Mouse (Mus musculus) MEL (cell line): ENCODE results near the gene Trim63.

ENCODE experiments used
- CTCF ChIP-seq, 3 experiments: IDR thresholded peaks in 2 of 3; conservative IDR thresholded peaks in 1 of 3; 2 replicates each; pipeline ENCODE4 v1.5.1; 2011 to 2012; ENCODE audit warnings: low read length in 3 of 3, low read depth in 2 of 3, mild to moderate bottlenecking in 2 of 3, improper control_type of control experiment in 1 of 3, inconsistent platforms in 1 of 3, mixed read lengths in 1 of 3, moderate library complexity in 1 of 3; ENCODE audit not compliant: control insufficient read depth in 1 of 3, insufficient read depth in 1 of 3, poor library complexity in 1 of 3, severe bottlenecking in 1 of 3
- ELF1 ChIP-seq: IDR thresholded peaks from 2 replicates; pipeline ENCODE4 v1.6.1; 2014; ENCODE audit warnings: low read depth, mild to moderate bottlenecking, inconsistent platforms, low read length, improper control_type of control experiment, moderate library complexity
- GATA1 ChIP-seq: IDR thresholded peaks from 2 replicates; pipeline ENCODE4 v1.6.1; 2011; ENCODE audit warnings: low read depth, low read length, improper control_type of control experiment
- HCFC1 ChIP-seq: IDR thresholded peaks from 2 replicates; pipeline ENCODE4 v1.6.1; 2012; ENCODE audit warnings: low read depth, mild to moderate bottlenecking, inconsistent platforms, low read length, improper control_type of control experiment, moderate library complexity
- KAT2A ChIP-seq: conservative IDR thresholded peaks from 2 replicates; pipeline ENCODE4 v1.6.1; 2012; ENCODE audit warnings: low read depth, low read length, improper control_type of control experiment, inconsistent platforms
- MAX ChIP-seq: IDR thresholded peaks from 2 replicates; pipeline ENCODE4 v1.6.1; 2011; ENCODE audit warnings: low read length, improper control_type of control experiment
- MAZ ChIP-seq: IDR thresholded peaks from 2 replicates; pipeline ENCODE4 v1.6.1; 2012; ENCODE audit warnings: low read depth, mild to moderate bottlenecking, inconsistent platforms, low read length, improper control_type of control experiment
- MEF2A ChIP-seq: IDR thresholded peaks from 2 replicates; pipeline ENCODE4 v1.6.1; 2014; ENCODE audit warnings: low read depth, mild to moderate bottlenecking, inconsistent platforms, low read length, improper control_type of control experiment; ENCODE audit not compliant: poor library complexity, insufficient replicate concordance, severe bottlenecking; ENCODE audit errors: extremely low read depth
- POLR2A ChIP-seq, 2 experiments: IDR thresholded peaks; 2 replicates each; pipeline ENCODE4 v1.6.1; 2011 to 2012; ENCODE audit warnings: low read length in 2 of 2, mild to moderate bottlenecking in 2 of 2, control low read depth in 1 of 2, improper control_type of control experiment in 1 of 2, low read depth in 1 of 2, moderate library complexity in 1 of 2; ENCODE audit not compliant: control insufficient read depth in 1 of 2, insufficient read depth in 1 of 2, poor library complexity in 1 of 2
- RAD21 ChIP-seq: IDR thresholded peaks from 2 replicates; pipeline ENCODE4 v1.6.1; 2011; ENCODE audit warnings: mild to moderate bottlenecking, low read depth, low read length, improper control_type of control experiment
- RCOR1 ChIP-seq: IDR thresholded peaks from 2 replicates; pipeline ENCODE4 v1.6.1; 2012; ENCODE audit warnings: low read depth, mild to moderate bottlenecking, inconsistent platforms, low read length, improper control_type of control experiment
- TCF12 ChIP-seq: IDR thresholded peaks from 2 replicates; pipeline ENCODE4 v1.6.1; 2014; ENCODE audit warnings: low read depth, mild to moderate bottlenecking, inconsistent platforms, low read length, improper control_type of control experiment, moderate library complexity
- USF2 ChIP-seq, 2 experiments: IDR thresholded peaks; 2 replicates each; pipeline ENCODE4 v1.6.1; 2011 to 2012; ENCODE audit warnings: improper control_type of control experiment in 2 of 2, low read length in 2 of 2, borderline replicate concordance in 1 of 2, inconsistent platforms in 1 of 2, low read depth in 1 of 2, mild to moderate bottlenecking in 1 of 2; ENCODE audit not compliant: insufficient read depth in 1 of 2
- ZMIZ1 ChIP-seq: IDR thresholded peaks from 2 replicates; pipeline ENCODE4 v1.6.1; 2012; ENCODE audit warnings: low read depth, mild to moderate bottlenecking, inconsistent platforms, low read length, improper control_type of control experiment, moderate library complexity

DNA sequence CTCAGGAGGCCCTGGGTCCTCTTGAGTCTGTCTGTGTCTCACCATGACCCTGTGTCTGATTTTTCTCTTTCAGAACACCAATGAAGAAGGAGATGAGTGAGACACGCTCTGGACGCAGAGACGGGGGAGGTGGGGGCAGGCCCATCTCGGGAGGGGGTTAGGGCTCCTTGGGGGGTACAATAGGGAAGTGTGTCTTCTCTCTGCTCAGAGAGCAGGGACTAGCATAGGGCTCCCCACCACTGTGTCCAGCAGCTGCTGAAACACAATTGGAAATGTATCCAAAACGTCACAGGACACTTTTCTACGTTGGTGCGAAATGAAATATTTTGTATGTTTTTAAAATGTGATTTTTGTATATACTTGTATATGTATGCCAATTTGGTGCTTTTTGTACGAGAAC, 13.9 kb downstream of the Trim63 start:
- TF ChIP-seq MAZ: no peak
- TF ChIP-seq POLR2A (IDR thresholded peaks at IDR 0.05; ENCODE audit: control insufficient read depth in 1 of 2, insufficient read depth in 1 of 2, low read depth in 1 of 2, low read length in 2 of 2, poor library complexity in 1 of 2): no peak
- no peak for TF ChIP-seq ZMIZ1
- TF ChIP-seq ELF1: no peak
- TF ChIP-seq GATA1: no peak
- no peak for TF ChIP-seq RAD21
- no peak for TF ChIP-seq CTCF (IDR thresholded peaks at IDR 0.05 in 2 of 3, conservative IDR thresholded peaks at IDR 0.05 in 1 of 3; ENCODE audit: control insufficient read depth in 1 of 3, insufficient read depth in 1 of 3, low read depth in 2 of 3, low read length in 3 of 3, poor library complexity in 1 of 3, severe bottlenecking in 1 of 3)
- no peak for TF ChIP-seq HCFC1
- TF ChIP-seq MEF2A: no peak
- no peak for TF ChIP-seq KAT2A
- no peak for TF ChIP-seq MAX
- no peak for TF ChIP-seq TCF12
- no peak for TF ChIP-seq RCOR1
- TF ChIP-seq USF2 (IDR thresholded peaks at IDR 0.05; ENCODE audit: borderline replicate concordance in 1 of 2, insufficient read depth in 1 of 2, low read depth in 1 of 2, low read length in 2 of 2): no peak
